Mouse (Mus musculus) stomach, postnatal 0 days (tissue): Measurements from ENCODE around the gene Ubp1. TPM values are rescaled to one million over a fixed set of nuclear protein-coding genes. Genes with fewer than 3 reads are reported as not detected.
A peak's percentile ranks its signal among the peaks of the same experiment; 100 is the strongest.

ENCODE experiments used
- ATAC-seq: fragments of 200-750 bp; cut with Nextera tagmentation; 2 replicates; pipeline ENCODE4 v1.8.0; 2017; ENCODE audit not compliant: low FRiP score, low TSS enrichment
- DNase-seq: peaks from one replicate; pipeline ENCODE4 v3.0.0-alpha.2; 2016; ENCODE audit warnings: low spot score
- H3K27ac ChIP-seq: fragments of 300-500 bp; sonication (generic); replicated peaks from 2 replicates; pipeline ENCODE4 v1.5.1; 2014; ENCODE audit warnings: mild to moderate bottlenecking, control low read depth
- H3K27me3 ChIP-seq: fragments of 300-500 bp; sonication (generic); 2 replicates; pipeline ENCODE4 v1.6.1; 2014; ENCODE audit warnings: low read length; ENCODE audit not compliant: control insufficient read depth, insufficient read depth
- H3K36me3 ChIP-seq: fragments of 300-500 bp; sonication (generic); 2 replicates; pipeline ENCODE4 v1.6.1; 2014; ENCODE audit warnings: low read length, mixed read lengths; ENCODE audit not compliant: control insufficient read depth, insufficient read depth
- H3K4me1 ChIP-seq: fragments of 300-500 bp; sonication (generic); replicated peaks from 2 replicates; pipeline ENCODE4 v1.6.1; 2014; ENCODE audit warnings: antibody characterized with exemption; ENCODE audit not compliant: control insufficient read depth, insufficient read depth
- H3K4me2 ChIP-seq: fragments of 300-500 bp; sonication (generic); replicated peaks from 2 replicates; pipeline ENCODE4 v1.6.1; 2014; ENCODE audit warnings: low read depth, mild to moderate bottlenecking, control low read depth, moderate library complexity
- H3K4me3 ChIP-seq: fragments of 300-500 bp; sonication (generic); 2 replicates; pipeline ENCODE4 v1.5.1; 2014; ENCODE audit warnings: low read depth, low read length, control low read depth
- H3K9ac ChIP-seq: fragments of 300-500 bp; sonication (generic); 2 replicates; pipeline ENCODE4 v1.6.1; 2014; ENCODE audit warnings: mild to moderate bottlenecking, low read length, control low read depth, mixed read lengths
- H3K9me3 ChIP-seq: fragments of 300-500 bp; sonication (generic); 2 replicates; pipeline ENCODE4 v1.6.1; 2016; ENCODE audit warnings: low read length; ENCODE audit not compliant: control insufficient read depth
- CTCF ChIP-seq: IDR thresholded peaks from 2 replicates; pipeline ENCODE4 v1.5.1; 2016; ENCODE audit warnings: antibody characterized with exemption, low read depth, mild to moderate bottlenecking, moderate library complexity
- EP300 ChIP-seq: optimal IDR thresholded peaks from 2 replicates; pipeline ENCODE3; 2016; ENCODE audit warnings: antibody characterized with exemption
- WGBS: fragments of 180-500 bp; shearing (Covaris S2); extraction: QIAGEN DNeasy Blood & Tissue Kit; methylation state at CpG from one replicate; pipeline ENCODE4 v1.1.7; 2014; 5-methylcytosine and 5-hydroxymethylcytosine counted together
- polyA plus RNA-seq: library from polyadenylated mRNA; unstranded; fragments of >200 nt; fragmentation: Nextera tagmentation; extraction: Ambion mirVana; gene quantifications from 2 replicates; pipeline ENCODE4 v1.2.1, GENCODE M21; 2015

Ubp1 gene
- polyA plus RNA-seq, 1 experiment from 2014 or later, result 14.4 TPM

- no peaks in the 10 kb centered on the region for H3K36me3 ChIP-seq
- ATAC-seq (no peak), DNase-seq (no peak)
- 0 out of 2 replicates have a peak overlapping the region, but pooled peaks have one; percentile 0 for H3K27ac ChIP-seq
- 47% methylated on average over 5 of the region's 5 CpGs for WGBS
- H3K4me2 ChIP-seq, result no peak overlapping the region
- no peak overlapping the region for H3K4me3 ChIP-seq
- TF ChIP-seq CTCF, result no peak
- TF ChIP-seq EP300, result no peak
- no peaks in the 10 kb centered on the region for H3K27me3 ChIP-seq
- H3K9me3 ChIP-seq, result no peaks in the 10 kb centered on the region
- H3K4me1 ChIP-seq, result no peaks in the 10 kb centered on the region
- H3K9ac ChIP-seq, result no peak overlapping the region
Observed at GRCm38 (mm10) chr9:113935638-113936037, 4.9 kb downstream of the Ubp1 start.

- ATAC-seq, result no peak
- Histone ChIP-seq H3K4me2 (no peak overlapping the region), H3K27me3 (no peaks in the 10 kb centered on the region), H3K36me3 (no peaks in the 10 kb centered on the region), H3K4me1 (no peaks in the 10 kb centered on the region), H3K27ac (no peak overlapping the region), H3K9me3 (no peaks in the 10 kb centered on the region), H3K9ac (no peak overlapping the region), H3K4me3 (no peak overlapping the region)
- no peak for TF ChIP-seq EP300
- no peak for TF ChIP-seq CTCF
- no peak for DNase-seq
- 80% methylated on average over 9 of the region's 9 CpGs for WGBS
Observed at GRCm38 (mm10) chr9:113939063-113939850, 8.5 kb downstream of the Ubp1 start.

GRCm38 (mm10) chr9:113941103-113941805 lies 10.5 kb downstream of the Ubp1 start:
- H3K9me3 ChIP-seq, result no peaks in the 10 kb centered on the region
- 85% methylated on average over 3 of the region's 3 CpGs for WGBS
- H3K4me2 ChIP-seq, result no peak overlapping the region
- no peak for DNase-seq
- H3K27me3 ChIP-seq, result no peaks in the 10 kb centered on the region
- no peaks in the 10 kb centered on the region for H3K4me1 ChIP-seq
- H3K9ac ChIP-seq, result no peak overlapping the region
- no peak for ATAC-seq
- TF ChIP-seq EP300 (no peak), CTCF (0 out of 2 replicates have a peak, but pooled peaks have one; percentile 1)
- H3K36me3 ChIP-seq, result peaks cover 7% of the 10 kb centered on the region; the same call in 1 of the 2 replicates
- H3K4me3 ChIP-seq, result no peak overlapping the region
- H3K27ac ChIP-seq, result no peak overlapping the region

GRCm38 (mm10) chr9:113943372-113943771 lies 12.6 kb downstream of the Ubp1 start:
- Histone ChIP-seq H3K4me1 (no peaks in the 10 kb centered on the region), H3K9ac (no peak overlapping the region), H3K27ac (no peak overlapping the region), H3K36me3 (peaks cover 12% of the 10 kb centered on the region; the same call in 1 of the 2 replicates), H3K4me2 (no peak overlapping the region), H3K4me3 (no peak overlapping the region), H3K27me3 (no peaks in the 10 kb centered on the region), H3K9me3 (no peaks in the 10 kb centered on the region)
- no peak for DNase-seq
- ATAC-seq, result no peak
- WGBS, result 75% methylated on average over 1 of the region's 1 CpGs
- TF ChIP-seq EP300, result no peak
- no peak for TF ChIP-seq CTCF

GRCm38 (mm10) chr9:113947216-113947615 lies 16.5 kb downstream of the Ubp1 start:
- Histone ChIP-seq H3K4me2 (no peak overlapping the region), H3K9me3 (no peaks in the 10 kb centered on the region), H3K4me3 (no peak overlapping the region), H3K4me1 (no peaks in the 10 kb centered on the region), H3K9ac (no peak overlapping the region), H3K27me3 (no peaks in the 10 kb centered on the region), H3K36me3 (peaks cover 12% of the 10 kb centered on the region; the same call in 1 of the 2 replicates), H3K27ac (no peak overlapping the region)
- 71% methylated on average over 1 of the region's 1 CpGs for WGBS
- TF ChIP-seq CTCF (no peak), EP300 (no peak)
- DNase-seq, result no peak
- no peak for ATAC-seq

- H3K9ac ChIP-seq, result no peak overlapping the region
- ATAC-seq (no peak), DNase-seq (no peak)
- 96% methylated on average over 4 of the region's 4 CpGs for WGBS
- H3K27ac ChIP-seq, result no peak overlapping the region
- no peaks in the 10 kb centered on the region for H3K9me3 ChIP-seq
- H3K4me1 ChIP-seq, result no peaks in the 10 kb centered on the region
- H3K4me2 ChIP-seq, result no peak overlapping the region
- H3K4me3 ChIP-seq, result no peak overlapping the region
- H3K27me3 ChIP-seq, result no peaks in the 10 kb centered on the region
- H3K36me3 ChIP-seq, result peaks cover 22% of the 10 kb centered on the region
- no peak for TF ChIP-seq EP300
- no peak for TF ChIP-seq CTCF
Observed at GRCm38 (mm10) chr9:113957777-113958176, 27.0 kb downstream of the Ubp1 start.
